Comparison of ENCODE assay signal across 15 mouse cellular contexts in the genomic region with DNA sequence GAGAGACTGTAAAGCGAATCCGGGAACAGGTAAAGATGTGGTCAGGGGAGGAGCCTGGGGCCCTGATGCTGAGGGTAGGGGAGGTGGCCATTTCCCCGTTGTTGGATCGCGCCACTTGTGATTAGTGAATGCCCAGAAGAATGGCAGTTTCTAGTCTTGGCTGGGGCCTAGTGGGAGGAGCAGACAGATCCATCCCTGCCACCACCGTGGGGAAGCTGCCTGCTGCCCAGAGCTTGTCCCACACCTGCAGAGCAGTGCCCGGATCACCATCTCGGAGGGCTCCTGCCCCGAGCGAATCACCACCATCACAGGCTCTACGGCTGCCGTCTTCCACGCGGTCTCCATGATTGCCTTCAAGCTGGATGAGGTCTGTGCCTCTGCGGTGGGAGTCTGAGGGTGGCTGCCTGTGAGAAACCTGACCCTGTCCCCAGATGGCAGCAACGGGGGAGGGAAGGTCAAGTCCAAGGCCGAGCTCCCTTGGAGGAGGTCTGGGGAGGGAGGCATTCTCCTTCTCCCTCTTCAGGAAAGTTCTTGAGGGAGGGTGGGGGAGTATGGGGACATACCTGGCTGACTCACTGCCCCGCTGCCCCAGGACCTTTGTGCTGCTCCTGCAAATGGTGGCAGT. TPM values are rescaled to one million over a fixed set of nuclear protein-coding genes. Genes with fewer than 3 reads are reported as not detected.
DNase-seq lines count a peak whose midpoint lies in the region; ATAC-seq lines count a peak whose summit lies in the region.
"Had no signal": no experiment of that assay in that cellular context is flagged by ENCODE, and none has a peak within 500 bp of the region (broad histone marks: within the 10 kb centered on the region; RNA-seq: fewer than 3 reads in every experiment).

No protein-coding gene starts in this region.

- no peak overlapping the region for H3K9ac ChIP-seq in kidney, embryonic 16.5 days (replicated peaks; ENCODE audit: low read length)
- H3K9ac ChIP-seq: heart, embryonic 12.5 days; liver, embryonic 14.5 days had no signal

- H3K27ac ChIP-seq in kidney, embryonic 16.5 days (ENCODE audit: low read length), result 0 out of 2 replicates have a peak overlapping the region, but pooled peaks have one; percentile 1
- H3K27ac ChIP-seq: liver, embryonic 14.5 days had no signal

- 46% methylated on average over 18 of the region's 18 CpGs for WGBS in kidney, embryonic 16.5 days

- peaks cover 24% of the 10 kb centered on the region for H3K36me3 ChIP-seq in kidney, embryonic 16.5 days (ENCODE audit: insufficient read depth, low read length)

- H3K27me3 ChIP-seq in kidney, embryonic 16.5 days (ENCODE audit: insufficient read depth, low read length), result 0 out of 2 replicates have a peak, but pooled peaks cover 3% of the 10 kb centered on the region

- no peak for DNase-seq in kidney, postnatal 25 days
- peak; percentile 26 for DNase-seq in testis, postnatal 14 days (ENCODE audit: low spot score)
- DNase-seq in testis, postnatal 10 days (ENCODE audit: low spot score), result no peak
- peak; percentile 63 to 73 for DNase-seq in cerebellum, postnatal 14 days
- no peak for DNase-seq in adrenal gland, postnatal 10 days
- DNase-seq in lung, postnatal 36 days, result no peak
- DNase-seq: kidney, adult 18-20 months; layer of hippocampus, adult 9-11 months; lung, postnatal 10 days had no signal

- no peak; the same call in 1 of the 2 replicates for ATAC-seq in kidney, embryonic 16.5 days (ENCODE audit: low FRiP score, low TSS enrichment)
- ATAC-seq: activated CD4-positive, CD25-positive, alpha-beta regulatory T cell, adult 4 months had no signal

- peaks cover 56% of the 10 kb centered on the region for H3K4me1 ChIP-seq in kidney, embryonic 16.5 days (ENCODE audit: insufficient read depth, low read length)

- H3K9me3 ChIP-seq in kidney, embryonic 16.5 days (ENCODE audit: low read length), result no peaks in the 10 kb centered on the region
- H3K9me3 ChIP-seq: heart, embryonic 12.5 days had no signal

- no peak overlapping the region for H3K4me3 ChIP-seq in kidney, embryonic 16.5 days (ENCODE audit: low read length)
- H3K4me3 ChIP-seq: erythroblast, embryonic 14.5 days; heart, embryonic 12.5 days had no signal

- H3K4me2 ChIP-seq in kidney, embryonic 16.5 days (replicated peaks; ENCODE audit: low read depth, low read length), result no peak overlapping the region
- H3K4me2 ChIP-seq: heart, embryonic 12.5 days had no signal

RNA-seq across cellular contexts. Expression of a gene that starts 5.2 kb away (rescaled TPM):
- 0.31 and 0.41 TPM in 2 replicates for polyA plus RNA-seq in kidney, embryonic 16.5 days (2015; fragmentation: Nextera tagmentation; extraction: Ambion mirVana)
- under 1 TPM; 0.27 to 0.48 TPM for total RNA-seq in adrenal gland, postnatal 10 days (2021)
- total RNA-seq: hematopoietic stem cell, adult 5-6 weeks had no signal
- polyA plus RNA-seq: activated CD4-positive, CD25-positive, alpha-beta regulatory T cell, adult 4 months; erythroblast, embryonic 14.5 days; liver, embryonic 14.5 days had no signal

RNA-seq across cellular contexts. Expression of a gene that starts 7.4 kb away (rescaled TPM):
- polyA plus RNA-seq in kidney, embryonic 16.5 days (2015; fragmentation: Nextera tagmentation; extraction: Ambion mirVana), result 119 and 136 TPM in 2 replicates
- 10 to 100 TPM; 28.6 to 42.5 TPM for total RNA-seq in adrenal gland, postnatal 10 days (2021)

RNA-seq across cellular contexts. Expression of a gene that starts 13.0 kb away (rescaled TPM):
- 68.8 and 70.3 TPM in 2 replicates for polyA plus RNA-seq in kidney, embryonic 16.5 days (2015; fragmentation: Nextera tagmentation; extraction: Ambion mirVana)
- 10 to 100 TPM; 20.6 to 24.6 TPM for total RNA-seq in adrenal gland, postnatal 10 days (2021)

RNA-seq across cellular contexts. Expression of a gene that starts 13.3 kb away (rescaled TPM):
- 45.5 and 48.3 TPM in 2 replicates for polyA plus RNA-seq in kidney, embryonic 16.5 days (2015; fragmentation: Nextera tagmentation; extraction: Ambion mirVana)
- 10 to 100 TPM; 30.7 to 32.6 TPM for total RNA-seq in adrenal gland, postnatal 10 days (2021)
- polyA plus RNA-seq: erythroblast, embryonic 14.5 days had no signal

RNA-seq across cellular contexts. Expression of a gene that starts 15.2 kb away (rescaled TPM):
- polyA plus RNA-seq in kidney, embryonic 16.5 days (2015; fragmentation: Nextera tagmentation; extraction: Ambion mirVana), result 56.2 and 59.5 TPM in 2 replicates
- total RNA-seq in adrenal gland, postnatal 10 days (2021), result 10 to 100 TPM; 25.9 to 37.0 TPM

Comparison
In these comparisons a context has a peak if more than half of its experiments do, and no peak if none do; other contexts are left out.
1. DNase-seq: peak in testis, postnatal 14 days (single experiment) and cerebellum, postnatal 14 days (2 of 2); none in kidney, postnatal 25 days (0 of 2), testis, postnatal 10 days (single experiment), adrenal gland, postnatal 10 days (single experiment) and lung, postnatal 36 days (single experiment).